Mouse (Mus musculus) midbrain, embryonic 11.5 days (tissue): ENCODE measurements at regions not wholly inside any gene's neighbourhood (a gene's known extent, or its start where the extent isn't known, plus 50 kb on each side); places are given as distances from the start of the nearest gene placed in this dataset.
A peak's percentile ranks its signal among the peaks of the same experiment; 100 is the strongest.

Source experiments
- ATAC-seq: fragments of 200-750 bp; cut with Nextera tagmentation; 2 replicates; pipeline ENCODE4 v1.8.0; 2017; ENCODE audit warnings: moderate TSS enrichment, moderate library complexity; ENCODE audit not compliant: low FRiP score
- DNase-seq: peaks from one replicate; pipeline ENCODE4 v3.0.0; 2015; ENCODE audit warnings: low spot score; ENCODE audit errors: missing footprints
- H3K27ac ChIP-seq: fragments of 300-500 bp; sonication (generic); 2 replicates; pipeline ENCODE4 v1.5.1; 2014; ENCODE audit warnings: low read depth, low read length
- H3K27me3 ChIP-seq: fragments of 300-500 bp; sonication (generic); 2 replicates; pipeline ENCODE4 v1.6.1; 2014; ENCODE audit warnings: mild to moderate bottlenecking, low read length, moderate library complexity, mixed read lengths; ENCODE audit not compliant: control insufficient read depth, insufficient read depth
- H3K36me3 ChIP-seq: fragments of 300-500 bp; sonication (generic); 2 replicates; pipeline ENCODE4 v1.6.1; 2014; ENCODE audit warnings: mild to moderate bottlenecking, low read length, moderate library complexity, mixed read lengths; ENCODE audit not compliant: control insufficient read depth, insufficient read depth
- H3K4me1 ChIP-seq: fragments of 300-500 bp; sonication (generic); 2 replicates; pipeline ENCODE4 v1.6.1; 2014; ENCODE audit warnings: low read length; ENCODE audit not compliant: control insufficient read depth, insufficient read depth
- H3K4me2 ChIP-seq: fragments of 300-500 bp; sonication (generic); 2 replicates; pipeline ENCODE4 v1.6.1; 2014; ENCODE audit warnings: mild to moderate bottlenecking, moderate library complexity
- H3K4me3 ChIP-seq: fragments of 300-500 bp; sonication (generic); 2 replicates; pipeline ENCODE4 v1.5.1; 2014; ENCODE audit warnings: low read depth, low read length
- H3K9ac ChIP-seq: fragments of 300-500 bp; sonication (generic); 2 replicates; pipeline ENCODE4 v1.6.1; 2014; ENCODE audit warnings: low read length
- H3K9me3 ChIP-seq: fragments of 300-500 bp; sonication (generic); 2 replicates; pipeline ENCODE4 v1.6.1; 2016; ENCODE audit warnings: low read length; ENCODE audit not compliant: control insufficient read depth
- WGBS: fragments of 180-500 bp; shearing (Covaris S2); extraction: QIAGEN DNeasy Blood & Tissue Kit; methylation state at CpG from one replicate; pipeline ENCODE4 v1.1.7; 2014; 5-methylcytosine and 5-hydroxymethylcytosine counted together

- Histone ChIP-seq H3K4me3 (no peak overlapping the region), H3K27ac (no peak overlapping the region), H3K4me1 (no peaks in the 10 kb centered on the region), H3K36me3 (no peaks in the 10 kb centered on the region), H3K9ac (no peak overlapping the region), H3K4me2 (no peak overlapping the region), H3K27me3 (no peaks in the 10 kb centered on the region), H3K9me3 (no peaks in the 10 kb centered on the region)
- WGBS = 95% methylated on average over 1 of the region's 1 CpGs
- DNase-seq (no peak), ATAC-seq (no peak)
Observed at GRCm38 (mm10) chr16:84318091-84318490, 196.8 kb upstream of the A730009L09Rik start.

GRCm38 (mm10) chr16:84321569-84321968 is 193.4 kb upstream of the A730009L09Rik start:
- Histone ChIP-seq H3K36me3 (no peaks in the 10 kb centered on the region), H3K4me2 (no peak overlapping the region), H3K4me3 (no peak overlapping the region), H3K27ac (no peak overlapping the region), H3K9me3 (no peaks in the 10 kb centered on the region), H3K27me3 (no peaks in the 10 kb centered on the region), H3K9ac (no peak overlapping the region), H3K4me1 (no peaks in the 10 kb centered on the region)
- 75% methylated on average over 2 of the region's 2 CpGs for WGBS
- no peak for DNase-seq
- ATAC-seq = no peak

GRCm38 (mm10) chr16:84330293-84330692 is 184.6 kb upstream of the A730009L09Rik start:
- ATAC-seq (no peak), DNase-seq (no peak)
- no peaks in the 10 kb centered on the region for H3K27me3 ChIP-seq
- no peak overlapping the region for H3K4me2 ChIP-seq
- H3K36me3 ChIP-seq = no peaks in the 10 kb centered on the region
- no peak overlapping the region for H3K4me3 ChIP-seq
- no peak overlapping the region for H3K27ac ChIP-seq
- no peaks in the 10 kb centered on the region for H3K9me3 ChIP-seq
- H3K9ac ChIP-seq = no peak overlapping the region
- WGBS = 80% methylated on average over 3 of the region's 3 CpGs
- no peaks in the 10 kb centered on the region for H3K4me1 ChIP-seq

GRCm38 (mm10) chr16:84346089-84346488 is 168.8 kb upstream of the A730009L09Rik start:
- no peak for DNase-seq
- H3K36me3 ChIP-seq = no peaks in the 10 kb centered on the region
- H3K27me3 ChIP-seq = no peaks in the 10 kb centered on the region
- 73% methylated on average over 4 of the region's 4 CpGs for WGBS
- H3K4me3 ChIP-seq = no peak overlapping the region
- no peak for ATAC-seq
- no peaks in the 10 kb centered on the region for H3K4me1 ChIP-seq
- no peak overlapping the region for H3K27ac ChIP-seq
- no peak overlapping the region for H3K4me2 ChIP-seq
- no peaks in the 10 kb centered on the region for H3K9me3 ChIP-seq
- no peak overlapping the region for H3K9ac ChIP-seq

GRCm38 (mm10) chr16:84355118-84355517 is 159.8 kb upstream of the A730009L09Rik start:
- H3K9ac ChIP-seq = no peak overlapping the region
- no peak for DNase-seq
- H3K4me2 ChIP-seq = no peak overlapping the region
- no peak overlapping the region for H3K27ac ChIP-seq
- no peaks in the 10 kb centered on the region for H3K4me1 ChIP-seq
- no peaks in the 10 kb centered on the region for H3K27me3 ChIP-seq
- no peaks in the 10 kb centered on the region for H3K36me3 ChIP-seq
- no peak for ATAC-seq
- no peak overlapping the region for H3K4me3 ChIP-seq
- H3K9me3 ChIP-seq = no peaks in the 10 kb centered on the region
- 91% methylated on average over 5 of the region's 5 CpGs for WGBS

GRCm38 (mm10) chr16:84365969-84366368 is 149.0 kb upstream of the A730009L09Rik start:
- Histone ChIP-seq H3K27me3 (no peaks in the 10 kb centered on the region), H3K9ac (no peak overlapping the region), H3K9me3 (no peaks in the 10 kb centered on the region), H3K27ac (no peak overlapping the region), H3K36me3 (no peaks in the 10 kb centered on the region), H3K4me2 (no peak overlapping the region), H3K4me1 (no peaks in the 10 kb centered on the region), H3K4me3 (no peak overlapping the region)
- 87% methylated on average over 6 of the region's 6 CpGs for WGBS
- ATAC-seq (no peak), DNase-seq (no peak)

GRCm38 (mm10) chr16:84368928-84369682 is 145.8 kb upstream of the A730009L09Rik start:
- no peak overlapping the region for H3K4me3 ChIP-seq
- no peak overlapping the region for H3K4me2 ChIP-seq
- no peaks in the 10 kb centered on the region for H3K36me3 ChIP-seq
- 67% methylated on average over 9 of the region's 9 CpGs for WGBS
- no peak overlapping the region for H3K27ac ChIP-seq
- H3K9ac ChIP-seq = no peak overlapping the region
- no peaks in the 10 kb centered on the region for H3K27me3 ChIP-seq
- no peaks in the 10 kb centered on the region for H3K9me3 ChIP-seq
- DNase-seq (no peak), ATAC-seq (no peak)
- no peaks in the 10 kb centered on the region for H3K4me1 ChIP-seq

GRCm38 (mm10) chr16:84378461-84378860 is 136.5 kb upstream of the A730009L09Rik start:
- Histone ChIP-seq H3K27ac (no peak overlapping the region), H3K36me3 (no peaks in the 10 kb centered on the region), H3K4me3 (no peak overlapping the region), H3K9me3 (no peaks in the 10 kb centered on the region), H3K4me2 (no peak overlapping the region), H3K27me3 (no peaks in the 10 kb centered on the region), H3K9ac (no peak overlapping the region), H3K4me1 (no peaks in the 10 kb centered on the region)
- DNase-seq = no peak
- WGBS = 89% methylated on average over 2 of the region's 2 CpGs
- ATAC-seq = no peak

- Histone ChIP-seq H3K9me3 (no peaks in the 10 kb centered on the region), H3K4me3 (no peak overlapping the region), H3K36me3 (no peaks in the 10 kb centered on the region), H3K9ac (no peak overlapping the region), H3K27ac (no peak overlapping the region), H3K27me3 (no peaks in the 10 kb centered on the region), H3K4me2 (no peak overlapping the region), H3K4me1 (no peaks in the 10 kb centered on the region)
- ATAC-seq = peak; percentile 40; the same call in 1 of the 2 replicates
- WGBS = 67% methylated on average over 9 of the region's 9 CpGs
- DNase-seq = no peak
Observed at GRCm38 (mm10) chr16:84391756-84392155, 123.2 kb upstream of the A730009L09Rik start.
